Mouse (Mus musculus): ENCODE results near the gene Tnfrsf22. TPM values are rescaled to one million over a fixed set of nuclear protein-coding genes. Genes with fewer than 3 reads are reported as not detected.

The Tnfrsf22 gene
- total and polyA plus RNA-seq, 3 experiments, result 0.11 TPM; not detected in 2

GRCm38 (mm10) chr7:143587586-143587985, 61.9 kb downstream of the Tnfrsf22 start:
- Histone ChIP-seq H3K4me3 (ENCODE audit: low read depth, low read length) (no peak overlapping the region), H3K4me1 (ENCODE audit: insufficient read depth, low read depth, low read length) (peaks cover 41% of the 10 kb centered on the region), H3K36me3 (replicated peaks) (peaks cover 100% of the 10 kb centered on the region), H3K27me3 (ENCODE audit: insufficient read depth, low read length) (no peaks in the 10 kb centered on the region), H3K9me3 (replicated peaks) (no peaks in the 10 kb centered on the region)
- DNase-seq (ENCODE audit: low spot score) (no peak), ATAC-seq (ENCODE audit: extremely low read depth, insufficient number of reproducible peaks, low FRiP score, poor library complexity, severe bottlenecking) (no peak)
- TF ChIP-seq GATA2 (IDR thresholded peaks at IDR 0.05; ENCODE audit: borderline replicate concordance, low read depth, low read length), result no peak
- TF ChIP-seq GATA1 (IDR thresholded peaks at IDR 0.05; ENCODE audit: borderline replicate concordance, low read length), result no peak
- TF ChIP-seq TAL1 (conservative IDR thresholded peaks at IDR 0.05; ENCODE audit: low read depth, low read length), result no peak
- no peak for TF ChIP-seq POLR2AphosphoS5 (IDR thresholded peaks at IDR 0.05; ENCODE audit: insufficient replicate concordance, low read depth, low read length)
- no peak for TF ChIP-seq CTCF (IDR thresholded peaks at IDR 0.05; ENCODE audit: low read depth, low read length)

Other genes with a start within 250 kb of the Tnfrsf22 start
- gene Cdkn1c, start 188.6 kb downstream of the Tnfrsf22 start, total RNA-seq (2014; fragmentation: Nextera tagmentation), result not detected in 2 replicates
- gene Cdkn1c, start 188.6 kb downstream of the Tnfrsf22 start, total RNA-seq (2017), result 0.06 TPM in 1 of 2 replicates, not detected in the other
- gene Cdkn1c, start 188.6 kb downstream of the Tnfrsf22 start, polyA plus RNA-seq (2012), result 0.03 and 0.15 TPM in 2 replicates
- gene Slc22a18, start 175.9 kb downstream of the Tnfrsf22 start, total RNA-seq (2014; fragmentation: Nextera tagmentation), result 2.6 and 2.9 TPM in 2 replicates
- 3.9 and 5.0 TPM in 2 replicates for gene Slc22a18, start 175.9 kb downstream of the Tnfrsf22 start, total RNA-seq (2017)
- 2.4 and 3.4 TPM in 2 replicates for gene Slc22a18, start 175.9 kb downstream of the Tnfrsf22 start, polyA plus RNA-seq (2012)
- gene Phlda2, start 146.5 kb downstream of the Tnfrsf22 start, total RNA-seq (2014; fragmentation: Nextera tagmentation), result 2.1 and 6.4 TPM in 2 replicates
- 3.2 and 3.8 TPM in 2 replicates for gene Phlda2, start 146.5 kb downstream of the Tnfrsf22 start, total RNA-seq (2017)
- 18.7 and 22.1 TPM in 2 replicates for gene Phlda2, start 146.5 kb downstream of the Tnfrsf22 start, polyA plus RNA-seq (2012)
- gene Nap1l4, start 100.6 kb downstream of the Tnfrsf22 start, total RNA-seq (2014; fragmentation: Nextera tagmentation), result 96.6 and 138 TPM in 2 replicates
- 146 and 158 TPM in 2 replicates for gene Nap1l4, start 100.6 kb downstream of the Tnfrsf22 start, total RNA-seq (2017)
- 59.5 and 84.7 TPM in 2 replicates for gene Nap1l4, start 100.6 kb downstream of the Tnfrsf22 start, polyA plus RNA-seq (2012)
- 58.2 and 74.8 TPM in 2 replicates for gene Cars, start 49.6 kb downstream of the Tnfrsf22 start, total RNA-seq (2014; fragmentation: Nextera tagmentation)
- gene Cars, start 49.6 kb downstream of the Tnfrsf22 start, total RNA-seq (2017), result 41.3 and 54.5 TPM in 2 replicates
- gene Cars, start 49.6 kb downstream of the Tnfrsf22 start, polyA plus RNA-seq (2012), result 46.4 and 80.5 TPM in 2 replicates
- gene Tnfrsf26, start 20.9 kb downstream of the Tnfrsf22 start, total RNA-seq (2014; fragmentation: Nextera tagmentation), result 0.38 TPM in 1 of 2 replicates, not detected in the other
- 0.17 and 0.38 TPM in 2 replicates for gene Tnfrsf26, start 20.9 kb downstream of the Tnfrsf22 start, total RNA-seq (2017)
- not detected in 2 replicates for gene Tnfrsf26, start 20.9 kb downstream of the Tnfrsf22 start, polyA plus RNA-seq (2012)
- not detected in 2 replicates for gene Tnfrsf23, start 36.2 kb upstream of the Tnfrsf22 start, total RNA-seq (2014; fragmentation: Nextera tagmentation)
- gene Tnfrsf23, start 36.2 kb upstream of the Tnfrsf22 start, total RNA-seq (2017), result 0.16 and 0.17 TPM in 2 replicates
- gene Tnfrsf23, start 36.2 kb upstream of the Tnfrsf22 start, polyA plus RNA-seq (2012), result not detected in 2 replicates
- gene Osbpl5, start 107.3 kb upstream of the Tnfrsf22 start, total RNA-seq (2014; fragmentation: Nextera tagmentation), result not detected in 2 replicates
- 0.12 and 0.60 TPM in 2 replicates for gene Osbpl5, start 107.3 kb upstream of the Tnfrsf22 start, total RNA-seq (2017)
- gene Osbpl5, start 107.3 kb upstream of the Tnfrsf22 start, polyA plus RNA-seq (2012), result 0.01 TPM in 1 of 2 replicates, not detected in the other
- not detected in 2 replicates for gene Mrgprg, start 117.3 kb upstream of the Tnfrsf22 start, total RNA-seq (2014; fragmentation: Nextera tagmentation)
- gene Mrgprg, start 117.3 kb upstream of the Tnfrsf22 start, total RNA-seq (2017), result 0.06 and 0.16 TPM in 2 replicates
- not detected in 2 replicates for gene Mrgprg, start 117.3 kb upstream of the Tnfrsf22 start, polyA plus RNA-seq (2012)
- not detected in 2 replicates for gene Mrgpre, start 134.8 kb upstream of the Tnfrsf22 start, total RNA-seq (2014; fragmentation: Nextera tagmentation)
- under 0.01 TPM in 1 of 2 replicates, not detected in the other for gene Mrgpre, start 134.8 kb upstream of the Tnfrsf22 start, total RNA-seq (2017)
- not detected in 2 replicates for gene Mrgpre, start 134.8 kb upstream of the Tnfrsf22 start, polyA plus RNA-seq (2012)
- 10.3 and 14.6 TPM in 2 replicates for gene Nadsyn1, start 173.2 kb upstream of the Tnfrsf22 start, total RNA-seq (2014; fragmentation: Nextera tagmentation)
- 11.9 and 18.8 TPM in 2 replicates for gene Nadsyn1, start 173.2 kb upstream of the Tnfrsf22 start, total RNA-seq (2017)
- gene Nadsyn1, start 173.2 kb upstream of the Tnfrsf22 start, polyA plus RNA-seq (2012), result 3.6 and 4.5 TPM in 2 replicates
- 83.0 and 83.2 TPM in 2 replicates for gene Dhcr7, start 173.5 kb upstream of the Tnfrsf22 start, total RNA-seq (2014; fragmentation: Nextera tagmentation)
- 15.7 and 16.3 TPM in 2 replicates for gene Dhcr7, start 173.5 kb upstream of the Tnfrsf22 start, total RNA-seq (2017)
- 11.0 and 20.6 TPM in 2 replicates for gene Dhcr7, start 173.5 kb upstream of the Tnfrsf22 start, polyA plus RNA-seq (2012)
- gene Gm498, start 217.2 kb upstream of the Tnfrsf22 start, total RNA-seq (2014; fragmentation: Nextera tagmentation), result not detected in 2 replicates
- gene Gm498, start 217.2 kb upstream of the Tnfrsf22 start, total RNA-seq (2017), result not detected in 2 replicates
- gene Gm498, start 217.2 kb upstream of the Tnfrsf22 start, polyA plus RNA-seq (2012), result 0.07 and 0.08 TPM in 2 replicates